Mouse (Mus musculus): ENCODE data around the gene Gm28635. TPM values are rescaled to one million over a fixed set of nuclear protein-coding genes. Genes with fewer than 3 reads are reported as not detected.

The Gm28635 gene
- polyA plus RNA-seq, 1 experiment: 0.13 TPM

DNA sequence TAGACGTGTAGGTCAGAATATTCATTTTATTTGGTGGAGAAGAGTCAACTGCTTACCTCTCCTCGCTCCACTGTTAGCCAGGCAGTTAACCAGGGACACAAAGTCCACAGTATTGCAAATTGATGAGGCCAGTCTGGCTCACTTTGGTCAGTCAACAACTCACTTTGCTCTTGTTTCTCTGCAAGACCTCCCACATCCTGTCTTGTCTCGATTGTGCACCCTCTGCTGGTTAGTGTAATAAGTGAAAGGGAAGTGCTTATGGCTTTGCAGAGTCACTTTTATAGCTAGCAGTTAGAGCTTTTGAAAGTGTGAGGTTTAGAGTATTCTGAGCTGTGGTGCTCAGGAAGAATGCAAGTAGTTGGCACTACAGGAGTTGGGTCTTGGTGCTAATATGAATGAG, 17.6 kb downstream of the Gm28635 start:
- no peak overlapping the region for H3K4me3 ChIP-seq (replicated peaks; ENCODE audit: insufficient read depth, low read depth, low read length)
- H3K27me3 ChIP-seq (ENCODE audit: control insufficient read depth, insufficient read depth, low read length): no peaks in the 10 kb centered on the region
- no peak for TF ChIP-seq POLR2A (IDR thresholded peaks at IDR 0.05; ENCODE audit: borderline replicate concordance, insufficient read depth, low read length)
- TF ChIP-seq CTCF (IDR thresholded peaks at IDR 0.05; ENCODE audit: borderline replicate concordance, insufficient read depth, low read depth, low read length): no peak
- DNase-seq: no peak
- WGBS: 48% methylated on average over 3 of the region's 3 CpGs
- H3K4me1 ChIP-seq (ENCODE audit: control insufficient read depth, insufficient read depth, low read length): no peaks in the 10 kb centered on the region
- H3K27ac ChIP-seq (ENCODE audit: insufficient read depth, low read length): no peak overlapping the region

DNA sequence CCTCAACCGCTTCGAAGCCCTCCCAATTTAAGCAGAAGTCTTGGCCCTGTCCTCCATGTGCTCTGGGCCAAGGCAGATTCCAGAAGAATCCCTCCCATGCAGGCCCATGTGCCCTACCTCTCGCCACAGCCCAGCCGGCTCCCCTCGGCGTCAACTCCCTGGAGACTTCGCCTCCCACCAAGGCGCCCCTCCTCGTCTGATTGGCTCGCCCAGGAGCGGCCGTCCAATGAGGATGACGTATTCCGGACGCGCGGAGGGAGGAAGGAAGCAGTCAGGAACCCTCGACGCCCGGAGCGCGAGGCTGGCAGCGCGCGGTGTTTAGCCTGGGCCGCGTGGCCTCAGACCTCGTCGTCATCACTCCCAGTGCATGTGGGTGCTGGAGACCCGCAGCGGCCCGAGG, 19.0 kb downstream of the Gm28635 start, which contains the start of gene Btbd18:
Btbd18 (plus strand) TSS at position 274 of the 400 bp plus-strand sequence.
- Histone ChIP-seq H3K4me3 (replicated peaks; ENCODE audit: insufficient read depth, low read depth, low read length) (no peak within 1 kb of the TSS), H3K27ac (ENCODE audit: insufficient read depth, low read length) (no peak within 1 kb of the TSS), H3K27me3 (ENCODE audit: control insufficient read depth, insufficient read depth, low read length) (no peaks in the 10 kb centered on the region), H3K4me1 (ENCODE audit: control insufficient read depth, insufficient read depth, low read length) (no peaks in the 10 kb centered on the region)
- WGBS: 93% methylated on average over 32 of the region's 32 CpGs
- DNase-seq: no peak
- TF ChIP-seq CTCF (IDR thresholded peaks at IDR 0.05; ENCODE audit: borderline replicate concordance, insufficient read depth, low read depth, low read length) (no peak), POLR2A (IDR thresholded peaks at IDR 0.05; ENCODE audit: borderline replicate concordance, insufficient read depth, low read length) (no peak)

DNA sequence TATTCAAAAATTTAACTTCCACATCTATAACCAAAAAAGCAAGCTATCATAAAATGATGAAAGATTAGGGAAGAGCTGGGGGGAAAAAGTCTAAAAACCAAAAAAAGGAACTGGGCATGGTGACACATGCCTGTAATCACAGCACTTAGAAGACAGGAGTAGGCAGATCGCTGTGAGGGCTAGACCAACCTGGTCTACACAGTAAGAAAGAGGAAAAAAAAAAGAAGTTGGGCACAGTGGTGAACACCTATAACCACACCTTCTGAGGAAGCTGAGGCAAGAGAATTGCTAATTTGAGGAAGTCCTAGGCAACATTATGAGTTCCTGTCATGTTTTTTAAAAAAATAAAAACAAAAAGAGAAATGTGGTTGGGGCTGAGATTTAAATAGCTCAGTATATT, 22.0 kb downstream of the Gm28635 start:
- Histone ChIP-seq H3K27ac (ENCODE audit: insufficient read depth, low read length) (no peak overlapping the region), H3K4me3 (replicated peaks; ENCODE audit: insufficient read depth, low read depth, low read length) (no peak overlapping the region), H3K4me1 (ENCODE audit: control insufficient read depth, insufficient read depth, low read length) (no peaks in the 10 kb centered on the region), H3K27me3 (ENCODE audit: control insufficient read depth, insufficient read depth, low read length) (no peaks in the 10 kb centered on the region)
- TF ChIP-seq CTCF (IDR thresholded peaks at IDR 0.05; ENCODE audit: borderline replicate concordance, insufficient read depth, low read depth, low read length) (no peak), POLR2A (IDR thresholded peaks at IDR 0.05; ENCODE audit: borderline replicate concordance, insufficient read depth, low read length) (no peak)
- 65% methylated on average over 1 of the region's 1 CpGs for WGBS
- no peak for DNase-seq

- no peak overlapping the region for H3K27ac ChIP-seq (ENCODE audit: insufficient read depth, low read length)
- no peak for TF ChIP-seq POLR2A (IDR thresholded peaks at IDR 0.05; ENCODE audit: borderline replicate concordance, insufficient read depth, low read length)
- no peak for TF ChIP-seq CTCF (IDR thresholded peaks at IDR 0.05; ENCODE audit: borderline replicate concordance, insufficient read depth, low read depth, low read length)
- no peak for DNase-seq
- no peaks in the 10 kb centered on the region for H3K27me3 ChIP-seq (ENCODE audit: control insufficient read depth, insufficient read depth, low read length)
- H3K4me1 ChIP-seq (ENCODE audit: control insufficient read depth, insufficient read depth, low read length): no peaks in the 10 kb centered on the region; the same call in 1 of the 2 replicates
- H3K4me3 ChIP-seq (replicated peaks; ENCODE audit: insufficient read depth, low read depth, low read length): no peak overlapping the region
Observed at GRCm38 (mm10) chr2:84653354-84653753, 24.5 kb downstream of the Gm28635 start.

GRCm38 (mm10) chr2:84650464-84651195, 27.2 kb downstream of the Gm28635 start, which contains the start of gene Ctnnd1:
Gene Ctnnd1 (minus strand): TSS chr2:84650765.
- under 1% methylated on average over 15 of the region's 15 CpGs for WGBS
- peak within 1 kb of the TSS; percentile 88 for H3K4me3 ChIP-seq (replicated peaks; ENCODE audit: insufficient read depth, low read depth, low read length)
- H3K27me3 ChIP-seq (ENCODE audit: control insufficient read depth, insufficient read depth, low read length): no peaks in the 10 kb centered on the region
- TF ChIP-seq CTCF (IDR thresholded peaks at IDR 0.05; ENCODE audit: borderline replicate concordance, insufficient read depth, low read depth, low read length) (no peak), POLR2A (IDR thresholded peaks at IDR 0.05; ENCODE audit: borderline replicate concordance, insufficient read depth, low read length) (peak; percentile 90; the same call in 1 of the 2 replicates)
- H3K27ac ChIP-seq (ENCODE audit: insufficient read depth, low read length): peak within 1 kb of the TSS; percentile 99
- DNase-seq: peak; percentile 85 to 93
- no peaks in the 10 kb centered on the region; the same call in 1 of the 2 replicates for H3K4me1 ChIP-seq (ENCODE audit: control insufficient read depth, insufficient read depth, low read length)

DNA sequence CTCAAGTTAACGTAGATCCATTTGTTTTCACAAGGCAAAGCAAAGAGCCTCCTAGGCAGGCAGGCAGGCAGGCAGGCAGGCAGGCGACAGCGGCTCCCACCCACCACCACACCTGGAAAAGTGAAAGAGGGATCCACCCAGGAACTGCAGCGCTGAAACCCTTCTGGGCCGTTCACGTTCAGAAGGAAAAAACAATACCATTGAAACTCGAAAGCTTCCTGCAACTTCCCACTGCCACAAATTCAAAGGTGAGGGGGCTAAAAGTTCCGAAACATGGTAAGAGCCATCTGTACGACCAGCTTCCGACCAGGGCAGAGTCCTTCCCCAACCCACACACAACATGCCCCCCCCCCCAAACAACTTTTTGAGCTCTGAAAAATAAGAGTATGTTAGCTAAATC, 28.2 kb downstream of the Gm28635 start:
- Histone ChIP-seq H3K27ac (ENCODE audit: insufficient read depth, low read length) (no peak overlapping the region), H3K4me3 (replicated peaks; ENCODE audit: insufficient read depth, low read depth, low read length) (peak overlapping the region; percentile 88), H3K4me1 (ENCODE audit: control insufficient read depth, insufficient read depth, low read length) (no peaks in the 10 kb centered on the region; the same call in 1 of the 2 replicates), H3K27me3 (ENCODE audit: control insufficient read depth, insufficient read depth, low read length) (no peaks in the 10 kb centered on the region)
- 0% methylated on average over 10 of the region's 10 CpGs for WGBS
- DNase-seq: peak in 1 of 2 experiments; percentile 34
- TF ChIP-seq POLR2A (IDR thresholded peaks at IDR 0.05; ENCODE audit: borderline replicate concordance, insufficient read depth, low read length) (no peak), CTCF (IDR thresholded peaks at IDR 0.05; ENCODE audit: borderline replicate concordance, insufficient read depth, low read depth, low read length) (no peak)

GRCm38 (mm10) chr2:84648369-84648768, 29.5 kb downstream of the Gm28635 start:
- 5% methylated on average over 6 of the region's 6 CpGs for WGBS
- TF ChIP-seq POLR2A (IDR thresholded peaks at IDR 0.05; ENCODE audit: borderline replicate concordance, insufficient read depth, low read length): no peak
- no peak for TF ChIP-seq CTCF (IDR thresholded peaks at IDR 0.05; ENCODE audit: borderline replicate concordance, insufficient read depth, low read depth, low read length)
- DNase-seq: peak in 1 of 2 experiments; percentile 23
- Histone ChIP-seq H3K4me1 (ENCODE audit: control insufficient read depth, insufficient read depth, low read length) (no peaks in the 10 kb centered on the region; the same call in 1 of the 2 replicates), H3K27ac (ENCODE audit: insufficient read depth, low read length) (no peak overlapping the region), H3K4me3 (replicated peaks; ENCODE audit: insufficient read depth, low read depth, low read length) (peak overlapping the region; percentile 56), H3K27me3 (ENCODE audit: control insufficient read depth, insufficient read depth, low read length) (no peaks in the 10 kb centered on the region)

GRCm38 (mm10) chr2:84647051-84647568, 30.7 kb downstream of the Gm28635 start:
- H3K4me3 ChIP-seq (replicated peaks; ENCODE audit: insufficient read depth, low read depth, low read length): no peak overlapping the region
- TF ChIP-seq CTCF (IDR thresholded peaks at IDR 0.05; ENCODE audit: borderline replicate concordance, insufficient read depth, low read depth, low read length) (no peak), POLR2A (IDR thresholded peaks at IDR 0.05; ENCODE audit: borderline replicate concordance, insufficient read depth, low read length) (no peak)

More at GRCm38 (mm10) chr2:84647051-84647568, 30.7 kb downstream of the Gm28635 start:
- 90% methylated on average over 6 of the region's 6 CpGs for WGBS
- DNase-seq: no peak
- Histone ChIP-seq H3K27me3 (ENCODE audit: control insufficient read depth, insufficient read depth, low read length) (no peaks in the 10 kb centered on the region), H3K4me1 (ENCODE audit: control insufficient read depth, insufficient read depth, low read length) (no peaks in the 10 kb centered on the region; the same call in 1 of the 2 replicates), H3K27ac (ENCODE audit: insufficient read depth, low read length) (no peak overlapping the region)
